Mouse (Mus musculus) heart, embryonic 16.5 days (tissue): Measurements from ENCODE around the gene Rel. TPM values are rescaled to one million over a fixed set of nuclear protein-coding genes. Genes with fewer than 3 reads are reported as not detected.
"Not testable (repeated sequence)": the region's sequence is repeated elsewhere in the genome, so short reads cannot be mapped to it uniquely, and the experiment has no call there.

Experiments
- ATAC-seq: fragments of 200-750 bp; cut with Nextera tagmentation; replicated peaks from 2 replicates; pipeline ENCODE4 v1.8.0; 2017; ENCODE audit warnings: moderate number of reproducible peaks; ENCODE audit not compliant: insufficient read depth, low FRiP score; ENCODE audit errors: extremely low read depth
- H3K27ac ChIP-seq: fragments of 300-500 bp; sonication (generic); 2 replicates; pipeline ENCODE4 v1.5.1; 2014; ENCODE audit warnings: mild to moderate bottlenecking, low read length, control low read depth, moderate library complexity
- H3K27me3 ChIP-seq: fragments of 300-500 bp; sonication (generic); 2 replicates; pipeline ENCODE4 v1.6.1; 2014; ENCODE audit warnings: low read length, mixed read lengths; ENCODE audit not compliant: control insufficient read depth, insufficient read depth
- H3K36me3 ChIP-seq: fragments of 300-500 bp; sonication (generic); 2 replicates; pipeline ENCODE4 v1.6.1; 2014; ENCODE audit not compliant: control insufficient read depth, insufficient read depth
- H3K4me1 ChIP-seq: fragments of 300-500 bp; sonication (generic); 2 replicates; pipeline ENCODE4 v1.6.1; 2014; ENCODE audit warnings: low read length, mixed read lengths; ENCODE audit not compliant: control insufficient read depth, insufficient read depth
- H3K4me2 ChIP-seq: fragments of 300-500 bp; sonication (generic); 2 replicates; pipeline ENCODE4 v1.6.1; 2014; ENCODE audit warnings: low read depth, mild to moderate bottlenecking, control low read depth, low read length
- H3K4me3 ChIP-seq: fragments of 300-500 bp; sonication (generic); 2 replicates; pipeline ENCODE4 v1.5.1; 2014; ENCODE audit warnings: mild to moderate bottlenecking, control low read depth, low read length
- H3K9ac ChIP-seq: fragments of 300-500 bp; sonication (generic); 2 replicates; pipeline ENCODE4 v1.6.1; 2014; ENCODE audit warnings: low read length, control low read depth
- H3K9me3 ChIP-seq: fragments of 300-500 bp; sonication (generic); replicated peaks from 2 replicates; pipeline ENCODE4 v1.6.1; 2016; ENCODE audit warnings: low read length; ENCODE audit not compliant: control insufficient read depth
- WGBS: fragments of 180-500 bp; shearing (Covaris S2); extraction: QIAGEN DNeasy Blood & Tissue Kit; methylation state at CpG from one replicate; pipeline ENCODE4 v1.1.7; 2014; 5-methylcytosine and 5-hydroxymethylcytosine counted together
- polyA plus RNA-seq: library from polyadenylated mRNA; unstranded; fragments of >200 nt; fragmentation: Nextera tagmentation; extraction: Ambion mirVana; gene quantifications from 2 replicates; pipeline ENCODE4 v1.2.1, GENCODE M21; 2015

Gene Rel
- polyA plus RNA-seq, 1 experiment from 2014 or later = 1.6 TPM

GRCm38 (mm10) chr11:23782038-23782437 lies 11.3 kb upstream of the Rel start:
- no peak overlapping the region for H3K4me3 ChIP-seq
- H3K4me2 ChIP-seq = no peak overlapping the region
- 57% methylated on average over 3 of the region's 3 CpGs for WGBS
- no peaks in the 10 kb centered on the region for H3K9me3 ChIP-seq
- ATAC-seq = no peak
- H3K27ac ChIP-seq = no peak overlapping the region
- H3K4me1 ChIP-seq = no peaks in the 10 kb centered on the region
- H3K27me3 ChIP-seq = no peaks in the 10 kb centered on the region
- H3K9ac ChIP-seq = no peak overlapping the region
- H3K36me3 ChIP-seq = no peaks in the 10 kb centered on the region

- no peak overlapping the region for H3K9ac ChIP-seq
- no peak overlapping the region for H3K27ac ChIP-seq
- H3K4me3 ChIP-seq = no peak overlapping the region
- no peaks in the 10 kb centered on the region for H3K27me3 ChIP-seq
- ATAC-seq = no peak
- no peak overlapping the region for H3K4me2 ChIP-seq
- H3K36me3 ChIP-seq = no peaks in the 10 kb centered on the region
- H3K4me1 ChIP-seq = no peaks in the 10 kb centered on the region
- no peaks in the 10 kb centered on the region for H3K9me3 ChIP-seq
- WGBS = 88% methylated on average over 8 of the region's 8 CpGs
Observed at GRCm38 (mm10) chr11:23778787-23779201, 8.0 kb upstream of the Rel start.

GRCm38 (mm10) chr11:23772471-23772870 lies 1.7 kb upstream of the Rel start:
- Histone ChIP-seq H3K27ac (no peak overlapping the region), H3K36me3 (no peaks in the 10 kb centered on the region)

GRCm38 (mm10) chr11:23771507-23772097 lies 832 bp upstream of the Rel start:
- H3K9me3 ChIP-seq = no peaks in the 10 kb centered on the region
- WGBS = 7% methylated on average over 21 of the region's 21 CpGs
- peak overlapping the region; percentile 69 for H3K4me2 ChIP-seq
- peak overlapping the region; percentile 86 for H3K4me3 ChIP-seq
- H3K27me3 ChIP-seq = no peaks in the 10 kb centered on the region
- no peaks in the 10 kb centered on the region for H3K36me3 ChIP-seq
- peak overlapping the region; percentile 99 for H3K27ac ChIP-seq
- 0 out of 2 replicates have a peak, but pooled peaks have one; percentile 2 for ATAC-seq
- H3K4me1 ChIP-seq = peaks cover 6% of the 10 kb centered on the region; the same call in 1 of the 2 replicates
- H3K9ac ChIP-seq = peak overlapping the region; percentile 92

More at GRCm38 (mm10) chr11:23772471-23772870, 1.7 kb upstream of the Rel start:
- ATAC-seq = no peak
- Histone ChIP-seq H3K27me3 (no peaks in the 10 kb centered on the region), H3K9ac (no peak overlapping the region), H3K4me2 (no peak overlapping the region), H3K4me3 (no peak overlapping the region), H3K9me3 (no peaks in the 10 kb centered on the region), H3K4me1 (peaks cover 6% of the 10 kb centered on the region; the same call in 1 of the 2 replicates)
- 17% methylated on average over 1 of the region's 1 CpGs for WGBS

GRCm38 (mm10) chr11:23770510-23770759 lies 335 bp downstream of the Rel start:
- ATAC-seq = no peak
- Histone ChIP-seq H3K36me3 (no peaks in the 10 kb centered on the region), H3K9ac (peak overlapping the region; percentile 92), H3K4me3 (peak overlapping the region; percentile 86), H3K27me3 (no peaks in the 10 kb centered on the region), H3K4me2 (peak overlapping the region; percentile 69), H3K9me3 (no peaks in the 10 kb centered on the region), H3K4me1 (peaks cover 6% of the 10 kb centered on the region; the same call in 1 of the 2 replicates), H3K27ac (peak overlapping the region; percentile 99)
- WGBS = under 1% methylated on average over 24 of the region's 24 CpGs

- peaks cover 6% of the 10 kb centered on the region; the same call in 1 of the 2 replicates for H3K4me1 ChIP-seq
- no peaks in the 10 kb centered on the region for H3K36me3 ChIP-seq
- WGBS = under 1% methylated on average over 25 of the region's 25 CpGs
- no peaks in the 10 kb centered on the region for H3K9me3 ChIP-seq
- no peaks in the 10 kb centered on the region for H3K27me3 ChIP-seq
- no peak for ATAC-seq
- H3K4me2 ChIP-seq = peak overlapping the region; percentile 69
- H3K27ac ChIP-seq = peak overlapping the region; percentile 99
- peak overlapping the region; percentile 86 for H3K4me3 ChIP-seq
- H3K9ac ChIP-seq = peak overlapping the region; percentile 92
Observed at GRCm38 (mm10) chr11:23769686-23770509, 872 bp downstream of the Rel start.

- Histone ChIP-seq H3K4me2 (peak overlapping the region; percentile 23; the same call in 1 of the 2 replicates), H3K36me3 (no peaks in the 10 kb centered on the region)
Observed at GRCm38 (mm10) chr11:23769033-23769432, 1.7 kb downstream of the Rel start.

GRCm38 (mm10) chr11:23767928-23768327 lies 2.8 kb downstream of the Rel start:
- WGBS = 46% methylated on average over 1 of the region's 1 CpGs
- Histone ChIP-seq H3K4me3 (no peak overlapping the region), H3K9me3 (no peaks in the 10 kb centered on the region), H3K4me2 (no peak overlapping the region), H3K9ac (no peak overlapping the region), H3K36me3 (no peaks in the 10 kb centered on the region), H3K27ac (no peak overlapping the region), H3K27me3 (no peaks in the 10 kb centered on the region), H3K4me1 (peaks cover 6% of the 10 kb centered on the region; the same call in 1 of the 2 replicates)
- ATAC-seq = no peak

More at GRCm38 (mm10) chr11:23769033-23769432, 1.7 kb downstream of the Rel start:
- Histone ChIP-seq H3K9me3 (no peaks in the 10 kb centered on the region), H3K27me3 (no peaks in the 10 kb centered on the region), H3K4me3 (no peak overlapping the region), H3K4me1 (peaks cover 6% of the 10 kb centered on the region; the same call in 1 of the 2 replicates), H3K27ac (no peak overlapping the region), H3K9ac (no peak overlapping the region)
- ATAC-seq = no peak

- ATAC-seq, H3K27me3 ChIP-seq, H3K4me2 ChIP-seq, H3K9ac ChIP-seq, H3K9me3 ChIP-seq, H3K27ac ChIP-seq, H3K4me3 ChIP-seq, H3K4me1 ChIP-seq, H3K36me3 ChIP-seq: not testable (repeated sequence)
- WGBS = 85% methylated on average over 4 of the region's 5 CpGs
Observed at GRCm38 (mm10) chr11:23767369-23767768, 3.4 kb downstream of the Rel start.
